Mouse (Mus musculus) brain, embryonic 14.5 days (tissue): ENCODE data around the gene Kir3dl2.

Experiments
- CTCF ChIP-seq: fragments of 200-500 bp; IDR thresholded peaks from 2 replicates; pipeline ENCODE4 v1.5.1; 2012; ENCODE audit warnings: inconsistent platforms, mild to moderate bottlenecking, moderate library complexity, borderline replicate concordance; ENCODE audit not compliant: insufficient read depth, insufficient read length; ENCODE audit errors: extremely low read depth
- POLR2A ChIP-seq: fragments of 200-500 bp; IDR thresholded peaks from 2 replicates; pipeline ENCODE4 v1.6.1; 2012; ENCODE audit warnings: mild to moderate bottlenecking, inconsistent platforms, borderline replicate concordance; ENCODE audit not compliant: poor library complexity, insufficient read depth, insufficient read length, severe bottlenecking; ENCODE audit errors: extremely low read depth

GRCm38 (mm10) chrX:136590897-136591257 lies 47.0 kb upstream of the Kir3dl2 start:
- TF ChIP-seq POLR2A (no peak), CTCF (no peak)
